Mouse (Mus musculus) myocyte (in vitro differentiated cells): Measurements from ENCODE around the gene Il23r. TPM values are rescaled to one million over a fixed set of nuclear protein-coding genes. Genes with fewer than 3 reads are reported as not detected.
"Not testable (repeated sequence)": the region's sequence is repeated elsewhere in the genome, so short reads cannot be mapped to it uniquely, and the experiment has no call there.

Experiments
- H3K27me3 ChIP-seq: one replicate; pipeline ENCODE4 v1.6.1; 2011; ENCODE audit not compliant: control insufficient read depth, insufficient read depth, insufficient read length
- H3K36me3 ChIP-seq: one replicate; pipeline ENCODE4 v1.6.1; 2011; ENCODE audit not compliant: control insufficient read depth, insufficient read depth
- H3K4me2 ChIP-seq: one replicate; pipeline ENCODE4 v1.6.1; 2011; ENCODE audit warnings: low read depth, control low read depth
- H3K4me3 ChIP-seq: one replicate; pipeline ENCODE4 v1.5.1; 2011; ENCODE audit warnings: mild to moderate bottlenecking, control low read depth, moderate library complexity
- H3K79me2 ChIP-seq: one replicate; pipeline ENCODE4 v1.6.1; 2011; ENCODE audit not compliant: control insufficient read depth, insufficient read depth
- H3ac ChIP-seq: one replicate; pipeline ENCODE4 v1.6.1; 2011; ENCODE audit not compliant: control insufficient read depth, insufficient read length
- CEBPB ChIP-seq: IDR thresholded peaks from 2 replicates; pipeline ENCODE4 v1.6.1; 2011; ENCODE audit warnings: mild to moderate bottlenecking, moderate library complexity; ENCODE audit not compliant: poor library complexity, insufficient read depth, severe bottlenecking
- E2F4 ChIP-seq: IDR thresholded peaks from one replicate; pipeline ENCODE4 v1.6.1; 2011; ENCODE audit warnings: mild to moderate bottlenecking, control low read depth, moderate library complexity; ENCODE audit not compliant: insufficient read depth
- MAX ChIP-seq: IDR thresholded peaks from one replicate; pipeline ENCODE4 v1.6.1; 2011; ENCODE audit warnings: low read depth, mild to moderate bottlenecking, control low read depth
- MYOD1 ChIP-seq, 3 experiments: IDR thresholded peaks; one replicate each; pipeline ENCODE4 v1.6.1; 2011; ENCODE audit warnings: control low read depth in 2 of 3, low read depth in 2 of 3, mild to moderate bottlenecking in 2 of 3, moderate library complexity in 1 of 3; ENCODE audit not compliant: insufficient read length in 2 of 3, control insufficient read depth in 1 of 3
- MYOG ChIP-seq, 3 experiments: IDR thresholded peaks; one replicate each; pipeline ENCODE4 v1.6.1; 2011; ENCODE audit warnings: control low read depth in 2 of 3, low read depth in 2 of 3, mild to moderate bottlenecking in 2 of 3; ENCODE audit not compliant: insufficient read length in 2 of 3, control insufficient read depth in 1 of 3, insufficient read depth in 1 of 3
- POLR2A ChIP-seq: IDR thresholded peaks from one replicate; pipeline ENCODE4 v1.6.1; 2011; ENCODE audit warnings: low read depth, mild to moderate bottlenecking, control low read depth, moderate library complexity; ENCODE audit not compliant: insufficient read length
- POLR2AphosphoS2 ChIP-seq: IDR thresholded peaks from one replicate; pipeline ENCODE4 v1.6.1; 2011; ENCODE audit warnings: low read depth, control low read depth; ENCODE audit not compliant: insufficient read length
- REST ChIP-seq: IDR thresholded peaks from one replicate; pipeline ENCODE4 v1.6.1; 2011; ENCODE audit warnings: mild to moderate bottlenecking, control low read depth, moderate library complexity; ENCODE audit not compliant: insufficient read depth, insufficient read length
- SRF ChIP-seq: IDR thresholded peaks from one replicate; pipeline ENCODE4 v1.6.1; 2011; ENCODE audit warnings: low read depth; ENCODE audit not compliant: control insufficient read depth, insufficient read length
- TCF12 ChIP-seq: IDR thresholded peaks from one replicate; pipeline ENCODE4 v1.6.1; 2011; ENCODE audit warnings: mild to moderate bottlenecking, control low read depth; ENCODE audit not compliant: poor library complexity, insufficient read depth, severe bottlenecking
- TCF3 ChIP-seq: IDR thresholded peaks from one replicate; pipeline ENCODE4 v1.6.1; 2011; ENCODE audit warnings: low read depth, control low read depth; ENCODE audit not compliant: insufficient read length
- USF1 ChIP-seq: IDR thresholded peaks from one replicate; pipeline ENCODE4 v1.6.1; 2011; ENCODE audit warnings: low read depth, mild to moderate bottlenecking, control low read depth, moderate library complexity
- polyA plus RNA-seq: library from polyadenylated mRNA; unstranded; fragments of >200 nt; fragmentation: generic; extraction: Trizol; gene quantifications from one replicate; pipeline ENCODE4 v1.2.1, GENCODE M21; 2012; ENCODE audit warnings: missing spikeins

Il23r gene
- polyA plus RNA-seq, 1 experiment, result not detected

DNA sequence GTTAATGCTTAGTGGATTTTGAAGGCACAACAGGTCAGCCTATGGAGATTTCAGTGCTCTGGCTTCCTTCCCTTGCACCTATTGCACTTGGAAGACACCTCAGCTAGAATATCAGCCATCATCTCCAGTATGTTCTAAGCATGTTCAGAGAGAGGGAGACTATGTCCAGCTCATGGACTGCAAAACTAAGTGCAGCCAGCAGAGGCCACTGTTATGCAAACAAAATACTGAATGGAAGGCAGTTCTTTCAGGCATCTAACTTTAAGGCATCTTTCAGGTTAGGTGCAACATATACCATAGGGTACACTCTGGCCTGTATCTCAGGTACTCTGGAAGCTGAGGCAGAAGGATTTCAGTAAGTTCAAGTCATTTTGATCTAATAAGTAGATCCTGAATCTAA, 19.1 kb upstream of the Il23r start:
- Histone ChIP-seq H3K36me3 (no peaks in the 10 kb centered on the region), H3K4me3 (no peak overlapping the region), H3K27me3 (no peaks in the 10 kb centered on the region), H3ac (no peak overlapping the region), H3K4me2 (no peak overlapping the region), H3K79me2 (no peaks in the 10 kb centered on the region)
- no peak for TF ChIP-seq POLR2A
- TF ChIP-seq MAX, result no peak
- TF ChIP-seq TCF3, result no peak
- no peak for TF ChIP-seq MYOG (IDR thresholded peaks at IDR 0.05; ENCODE audit: control insufficient read depth in 1 of 3, insufficient read depth in 1 of 3, insufficient read length in 2 of 3, low read depth in 2 of 3)
- TF ChIP-seq MYOD1 (IDR thresholded peaks at IDR 0.05; ENCODE audit: control insufficient read depth in 1 of 3, insufficient read length in 2 of 3, low read depth in 2 of 3), result no peak
- no peak for TF ChIP-seq REST

- H3K4me2 ChIP-seq, H3K79me2 ChIP-seq, H3K27me3 ChIP-seq, H3ac ChIP-seq, H3K36me3 ChIP-seq, H3K4me3 ChIP-seq: not testable (repeated sequence)
Measured at GRCm38 (mm10) chr6:67501938-67502337, 10.3 kb upstream of the Il23r start.

DNA sequence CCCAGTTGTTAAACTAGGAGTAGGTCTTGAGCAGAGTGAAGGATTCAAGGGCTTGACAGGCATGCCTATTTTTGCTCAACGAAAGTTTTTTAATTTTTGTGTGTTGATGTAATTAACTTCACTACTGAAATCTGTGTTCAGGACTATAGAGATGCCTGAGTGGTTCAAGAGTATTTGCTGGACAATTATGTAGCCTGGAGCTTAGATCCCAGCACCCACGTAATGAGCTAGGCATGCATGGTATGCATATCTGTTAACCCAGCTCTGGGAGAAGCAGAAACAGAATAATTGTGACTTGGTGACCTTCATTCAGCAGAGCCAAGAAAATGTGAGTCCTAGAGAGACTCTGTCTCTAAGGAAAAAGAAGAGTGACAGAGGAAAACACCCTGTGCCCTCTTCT, 10.6 kb downstream of the Il23r start:
- Histone ChIP-seq H3ac (no peak overlapping the region), H3K36me3 (no peaks in the 10 kb centered on the region), H3K79me2 (no peaks in the 10 kb centered on the region), H3K4me2 (peak overlapping the region; percentile 20), H3K4me3 (no peak overlapping the region), H3K27me3 (no peaks in the 10 kb centered on the region)
- TF ChIP-seq SRF (no peak), E2F4 (no peak), POLR2AphosphoS2 (no peak), MYOD1 (IDR thresholded peaks at IDR 0.05; ENCODE audit: control insufficient read depth in 1 of 3, insufficient read length in 2 of 3, low read depth in 2 of 3) (no peak), MAX (no peak)

GRCm38 (mm10) chr6:67471242-67471641, 20.4 kb downstream of the Il23r start:
- Histone ChIP-seq H3K4me3 (no peak overlapping the region), H3K4me2 (no peak overlapping the region), H3K36me3 (no peaks in the 10 kb centered on the region), H3K27me3 (peaks cover 5% of the 10 kb centered on the region), H3K79me2 (no peaks in the 10 kb centered on the region), H3ac (no peak overlapping the region)
- TF ChIP-seq TCF12 (no peak), POLR2A (no peak), TCF3 (no peak), MAX (no peak), SRF (no peak)

GRCm38 (mm10) chr6:67459424-67459823, 32.2 kb downstream of the Il23r start:
- Histone ChIP-seq H3ac (no peak overlapping the region), H3K36me3 (no peaks in the 10 kb centered on the region), H3K4me3 (no peak overlapping the region), H3K79me2 (no peaks in the 10 kb centered on the region), H3K27me3 (no peaks in the 10 kb centered on the region), H3K4me2 (peak overlapping the region; percentile 13)
- TF ChIP-seq TCF3 (no peak), SRF (no peak), TCF12 (peak; percentile 68), MYOG (IDR thresholded peaks at IDR 0.05; ENCODE audit: control insufficient read depth in 1 of 3, insufficient read depth in 1 of 3, insufficient read length in 2 of 3, low read depth in 2 of 3) (peak in 1 of 3 experiments; percentile 68), MYOD1 (IDR thresholded peaks at IDR 0.05; ENCODE audit: control insufficient read depth in 1 of 3, insufficient read length in 2 of 3, low read depth in 2 of 3) (peak in 2 of 3 experiments; percentile 54 to 65), E2F4 (no peak)

DNA sequence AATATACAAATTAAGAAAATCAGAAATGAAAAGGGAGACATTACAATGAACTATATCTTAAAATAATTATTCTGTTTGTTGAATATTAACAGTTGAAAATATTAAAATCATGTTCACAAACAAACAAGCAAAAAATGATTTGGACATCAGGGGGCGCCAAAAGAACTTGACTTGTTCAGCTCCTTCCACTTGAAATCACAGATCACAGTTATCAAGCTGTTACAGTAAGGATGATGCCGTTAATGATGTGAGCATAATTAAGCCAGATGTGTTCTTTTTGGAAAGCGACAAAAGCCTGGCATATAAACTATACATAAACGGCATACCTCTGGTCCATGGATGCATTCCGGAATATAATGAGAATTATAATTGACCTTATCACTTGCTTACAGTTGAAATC, 40.3 kb downstream of the Il23r start:
- TF ChIP-seq POLR2AphosphoS2 (no peak), TCF12 (no peak), CEBPB (no peak), TCF3 (no peak), POLR2A (no peak), MAX (no peak), E2F4 (no peak), SRF (no peak), MYOD1 (IDR thresholded peaks at IDR 0.05; ENCODE audit: control insufficient read depth in 1 of 3, insufficient read length in 2 of 3, low read depth in 2 of 3) (no peak), REST (no peak), USF1 (no peak), MYOG (IDR thresholded peaks at IDR 0.05; ENCODE audit: control insufficient read depth in 1 of 3, insufficient read depth in 1 of 3, insufficient read length in 2 of 3, low read depth in 2 of 3) (no peak)
- Histone ChIP-seq H3K4me2 (no peak overlapping the region), H3K79me2 (no peaks in the 10 kb centered on the region), H3ac (no peak overlapping the region), H3K27me3 (no peaks in the 10 kb centered on the region), H3K4me3 (no peak overlapping the region), H3K36me3 (no peaks in the 10 kb centered on the region)
